Mouse (Mus musculus): Measurements from ENCODE around the gene Ranbp6. TPM values are rescaled to one million over a fixed set of nuclear protein-coding genes. Genes with fewer than 3 reads are reported as not detected.

Gene Ranbp6
- polyA plus RNA-seq, 1 experiment from 2014 or later: 41.8 TPM

DNA sequence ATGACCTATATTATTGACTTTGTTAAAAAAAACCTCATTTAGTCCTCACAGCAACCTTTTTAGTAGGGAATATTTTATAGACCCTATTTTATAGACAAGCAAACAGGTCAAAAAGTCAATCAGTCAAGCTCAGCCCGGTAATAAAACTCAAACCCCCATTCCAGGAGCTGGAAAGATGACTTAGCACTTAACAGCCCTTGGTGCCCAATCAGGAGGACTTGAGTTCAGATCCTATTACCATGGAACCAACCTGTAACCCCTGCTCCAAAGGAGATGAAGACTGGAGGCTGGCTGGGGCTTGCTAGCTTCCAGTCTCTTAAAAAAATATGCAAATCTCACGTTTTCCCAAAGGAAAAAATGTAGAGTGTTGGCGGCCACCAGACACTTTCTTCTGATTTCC is 8.8 kb downstream of the Ranbp6 start:
- WGBS: 56% methylated on average over 3 of the region's 3 CpGs
- Histone ChIP-seq H3K27ac (no peak overlapping the region), H3K9me3 (replicated peaks) (no peaks in the 10 kb centered on the region), H3K27me3 (no peaks in the 10 kb centered on the region), H3K9ac (no peak overlapping the region), H3K36me3 (peaks cover 5% of the 10 kb centered on the region; the same call in 1 of the 2 replicates), H3K4me1 (peaks cover 8% of the 10 kb centered on the region), H3K4me3 (peak overlapping the region; percentile 14; the same call in 1 of the 2 replicates), H3K4me2 (replicated peaks) (peak overlapping the region; percentile 83)
- ATAC-seq (ENCODE audit: low FRiP score): no peak

- no peaks in the 10 kb centered on the region for H3K27me3 ChIP-seq
- no peak overlapping the region for H3K9ac ChIP-seq
- no peak overlapping the region for H3K4me2 ChIP-seq (replicated peaks)
- H3K36me3 ChIP-seq: 0 out of 2 replicates have a peak, but pooled peaks cover 3% of the 10 kb centered on the region
- no peaks in the 10 kb centered on the region for H3K9me3 ChIP-seq (replicated peaks)
- 82% methylated on average over 3 of the region's 3 CpGs for WGBS
- H3K4me3 ChIP-seq: no peak overlapping the region
- H3K4me1 ChIP-seq: no peaks in the 10 kb centered on the region
- H3K27ac ChIP-seq: no peak overlapping the region
- ATAC-seq (ENCODE audit: low FRiP score): no peak
Measured at GRCm38 (mm10) chr19:29797371-29797770, 15.4 kb downstream of the Ranbp6 start.

- H3K36me3 ChIP-seq: peaks cover 5% of the 10 kb centered on the region; the same call in 1 of the 2 replicates
- no peak overlapping the region for H3K27ac ChIP-seq
- H3K27me3 ChIP-seq: no peaks in the 10 kb centered on the region
- no peak overlapping the region for H3K9ac ChIP-seq
- H3K9me3 ChIP-seq (replicated peaks): no peaks in the 10 kb centered on the region
- no peak overlapping the region for H3K4me2 ChIP-seq (replicated peaks)
- no peak for ATAC-seq (ENCODE audit: low FRiP score)
- no peaks in the 10 kb centered on the region for H3K4me1 ChIP-seq
- H3K4me3 ChIP-seq: no peak overlapping the region
Measured at GRCm38 (mm10) chr19:29787997-29788396, 24.8 kb downstream of the Ranbp6 start.

GRCm38 (mm10) chr19:29782914-29783313 is 29.9 kb downstream of the Ranbp6 start:
- peaks cover 5% of the 10 kb centered on the region; the same call in 1 of the 2 replicates for H3K36me3 ChIP-seq
- no peak for ATAC-seq (ENCODE audit: low FRiP score)
- no peak overlapping the region for H3K27ac ChIP-seq
- no peak overlapping the region for H3K9ac ChIP-seq
- WGBS: 94% methylated on average over 2 of the region's 2 CpGs
- no peaks in the 10 kb centered on the region for H3K4me1 ChIP-seq
- no peak overlapping the region for H3K4me3 ChIP-seq
- no peak overlapping the region for H3K4me2 ChIP-seq (replicated peaks)
- H3K27me3 ChIP-seq: no peaks in the 10 kb centered on the region
- H3K9me3 ChIP-seq (replicated peaks): no peaks in the 10 kb centered on the region

Other genes with a start within 250 kb of the Ranbp6 start
- 17.6 and 18.5 TPM in 2 replicates for gene Ermp1, start 164.6 kb downstream of the Ranbp6 start, polyA plus RNA-seq (2016; fragmentation: Nextera tagmentation; extraction: Ambion mirVana)
- not detected in 2 replicates for gene Mlana, start 115.2 kb downstream of the Ranbp6 start, polyA plus RNA-seq (2016; fragmentation: Nextera tagmentation; extraction: Ambion mirVana)
- 8.3 and 8.8 TPM in 2 replicates for gene 9930021J03Rik, start 7.0 kb downstream of the Ranbp6 start, polyA plus RNA-seq (2016; fragmentation: Nextera tagmentation; extraction: Ambion mirVana)
- gene Il33, start 112.1 kb upstream of the Ranbp6 start, polyA plus RNA-seq (2016; fragmentation: Nextera tagmentation; extraction: Ambion mirVana): 1.7 and 1.8 TPM in 2 replicates
- gene Trpd52l3, start 190.8 kb upstream of the Ranbp6 start, polyA plus RNA-seq (2016; fragmentation: Nextera tagmentation; extraction: Ambion mirVana): not detected in 2 replicates
- gene Uhrf2, start 217.5 kb upstream of the Ranbp6 start, polyA plus RNA-seq (2016; fragmentation: Nextera tagmentation; extraction: Ambion mirVana): 83.7 and 92.6 TPM in 2 replicates